Mouse (Mus musculus) left cerebral cortex, adult 2 months (tissue): ENCODE data around the gene Serp2. TPM values are rescaled to one million over a fixed set of nuclear protein-coding genes. Genes with fewer than 3 reads are reported as not detected.
A peak's percentile ranks its signal among the peaks of the same experiment; 100 is the strongest.

Experiments
- DNase-seq, 2 experiments: peaks; one replicate each; pipeline ENCODE4 v3.0.0; 2021 to 2022; ENCODE audit warnings: low spot score in 2 of 2, mixed read lengths in 1 of 2; ENCODE audit errors: extremely low spot score in 1 of 2
- H3K27ac ChIP-seq: fragments of 200-600 bp; 2 replicates; pipeline ENCODE4 v1.8.1; 2022
- H3K4me3 ChIP-seq: fragments of 200-600 bp; 2 replicates; pipeline ENCODE4 v1.8.1; 2022
- CTCF ChIP-seq: fragments of 200-600 bp; IDR thresholded peaks from 2 replicates; pipeline ENCODE4 v1.8.1; 2022; ENCODE audit warnings: antibody characterized with exemption, mild to moderate bottlenecking, moderate library complexity
- intact Hi-C: fragments of 180-260 bp; cut with DNase I; formaldehyde crosslinking; loops from one replicate; pipeline ENCODE4 v1.15.1; 2025
- total RNA-seq, 2 experiments: library from RNA; stranded (reverse); gene quantifications; 2 replicates each; pipeline ENCODE4 v1.2.3; 2021

The Serp2 gene
- total RNA-seq, 2 experiments from 2014 or later: 178 to 186 TPM

DNA sequence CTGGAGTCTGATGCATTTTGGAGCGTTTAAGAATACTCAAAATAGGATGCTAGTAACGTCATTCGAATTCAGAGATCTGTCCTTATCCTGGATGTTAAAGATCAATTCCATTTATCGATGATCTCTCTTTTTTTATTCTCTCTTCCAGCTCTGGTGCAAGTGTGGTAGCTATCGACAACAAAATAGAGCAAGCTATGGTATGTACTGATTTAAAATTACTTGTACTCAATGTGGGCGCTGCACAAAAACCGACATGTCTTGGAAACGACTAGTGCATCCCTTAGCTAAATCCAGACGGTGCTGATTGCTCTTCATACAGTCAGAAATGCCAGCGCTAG, 51.6 kb downstream of the Serp2 start:
- TF ChIP-seq CTCF: no peak
- intact Hi-C loops: loop anchor here (2.0 to 5.0 kb wide), 6 partner anchors 50 to 314 kb away; no protein-coding TSS in a partner anchor
- peak overlapping the region; percentile 86 for H3K4me3 ChIP-seq
- H3K27ac ChIP-seq: peak overlapping the region; percentile 98
- DNase-seq: no peak

GRCm38 (mm10) chr14:76504121-76504737, 52.5 kb downstream of the Serp2 start:
- intact Hi-C loops: loop anchor here (2.0 kb wide), 4 partner anchors 51 to 315 kb away; no protein-coding TSS in a partner anchor
- peak; percentile 94 to 96 for DNase-seq
- peak; percentile 49 for TF ChIP-seq CTCF
- H3K4me3 ChIP-seq: peak overlapping the region; percentile 86
- peak overlapping the region; percentile 98 for H3K27ac ChIP-seq

GRCm38 (mm10) chr14:76503231-76503851, 53.3 kb downstream of the Serp2 start:
- intact Hi-C loops: loop anchor here (1.0 kb wide), 2 partner anchors 372 to 505 kb away; no protein-coding TSS in a partner anchor
- peak overlapping the region; percentile 86 for H3K4me3 ChIP-seq
- peak overlapping the region; percentile 98 for H3K27ac ChIP-seq
- DNase-seq: no peak
- peak; percentile 73 for TF ChIP-seq CTCF

- Histone ChIP-seq H3K27ac (peak overlapping the region; percentile 26), H3K4me3 (no peak overlapping the region)
- TF ChIP-seq CTCF: no peak
- DNase-seq: no peak
- intact Hi-C loops: no loop called here
Measured at GRCm38 (mm10) chr14:76500036-76500435, 56.7 kb downstream of the Serp2 start.

DNA sequence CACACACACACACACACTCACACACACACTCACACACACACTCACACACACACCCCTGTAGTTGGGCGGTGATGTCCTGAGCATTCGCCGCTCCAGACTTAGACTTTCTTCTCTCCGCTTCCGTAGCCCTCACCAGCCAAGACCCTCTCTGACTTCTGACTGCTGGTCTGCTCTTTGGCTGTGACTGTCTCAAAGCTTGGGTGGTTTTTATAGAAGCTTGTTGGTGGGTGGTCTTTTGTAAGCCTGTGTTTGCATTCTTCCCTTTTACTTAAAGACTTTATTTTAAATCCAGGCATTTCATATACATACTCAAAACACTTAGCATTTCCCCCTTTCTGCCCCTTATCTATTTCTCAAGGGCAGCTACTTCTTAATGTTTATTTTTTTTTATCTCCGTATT, 57.2 kb downstream of the Serp2 start:
- no peak for DNase-seq
- intact Hi-C loops: no loop called here
- no peak overlapping the region for H3K4me3 ChIP-seq
- H3K27ac ChIP-seq: no peak overlapping the region; the same call in 1 of the 2 replicates
- TF ChIP-seq CTCF: no peak

GRCm38 (mm10) chr14:76498210-76498609, 58.5 kb downstream of the Serp2 start:
- H3K27ac ChIP-seq: no peak overlapping the region
- TF ChIP-seq CTCF: no peak
- no peak overlapping the region for H3K4me3 ChIP-seq
- intact Hi-C loops: no loop called here
- DNase-seq: no peak

- Histone ChIP-seq H3K4me3 (no peak overlapping the region), H3K27ac (no peak overlapping the region; the same call in 1 of the 2 replicates)
- DNase-seq: no peak
- no peak for TF ChIP-seq CTCF
- intact Hi-C loops: no loop called here
Measured at GRCm38 (mm10) chr14:76497187-76497586, 59.5 kb downstream of the Serp2 start.

DNA sequence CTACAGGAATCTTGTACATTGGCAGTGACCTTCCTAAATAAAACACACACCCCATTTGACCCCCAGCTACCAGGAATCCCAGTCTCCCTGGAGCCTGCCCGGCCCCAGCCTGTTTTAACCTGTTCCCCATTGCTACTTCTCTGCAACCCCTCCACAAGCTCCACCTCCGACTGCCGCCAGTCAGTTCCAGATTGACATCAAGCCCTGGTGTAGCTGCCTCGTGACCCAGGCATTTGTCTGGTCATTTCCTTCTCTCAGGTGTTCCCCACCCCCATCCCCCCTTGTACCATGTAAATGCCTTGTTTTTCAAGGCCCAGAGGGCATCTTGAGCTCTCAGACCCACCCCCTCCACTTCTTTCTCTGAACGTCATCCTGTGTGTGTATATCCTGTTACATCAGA, 61.7 kb downstream of the Serp2 start:
- intact Hi-C loops: no loop called here
- no peak for TF ChIP-seq CTCF
- Histone ChIP-seq H3K27ac (no peak overlapping the region), H3K4me3 (no peak overlapping the region)
- no peak for DNase-seq

- intact Hi-C loops: no loop called here
- DNase-seq: no peak
- TF ChIP-seq CTCF: no peak
- no peak overlapping the region for H3K27ac ChIP-seq
- no peak overlapping the region for H3K4me3 ChIP-seq
Measured at GRCm38 (mm10) chr14:76489128-76489527, 67.6 kb downstream of the Serp2 start.

- H3K4me3 ChIP-seq: no peak overlapping the region
- intact Hi-C loops: no loop called here
- no peak for DNase-seq
- no peak overlapping the region for H3K27ac ChIP-seq
- TF ChIP-seq CTCF: peak; percentile 10
Measured at GRCm38 (mm10) chr14:76488101-76489044, 68.3 kb downstream of the Serp2 start.

GRCm38 (mm10) chr14:76487609-76488008, 69.1 kb downstream of the Serp2 start:
- intact Hi-C loops: no loop called here

GRCm38 (mm10) chr14:76483701-76484100, 73.0 kb downstream of the Serp2 start:
- no peak overlapping the region for H3K27ac ChIP-seq
- TF ChIP-seq CTCF: no peak
- intact Hi-C loops: no loop called here
- no peak overlapping the region for H3K4me3 ChIP-seq
- DNase-seq: no peak

More at GRCm38 (mm10) chr14:76487609-76488008, 69.1 kb downstream of the Serp2 start:
- H3K27ac ChIP-seq: no peak overlapping the region
- DNase-seq: no peak
- no peak overlapping the region for H3K4me3 ChIP-seq
- no peak for TF ChIP-seq CTCF

Other genes starting within 250 kb of the Serp2 start
- 100 to 1,000 TPM; 593 to 598 TPM for gene Tsc22d1, start 141.9 kb downstream of the Serp2 start, total RNA-seq